Mouse (Mus musculus): ENCODE measurements at regions not wholly inside any gene's neighbourhood (a gene's known extent, or its start where the extent isn't known, plus 50 kb on each side); places are given as distances from the start of the nearest gene placed in this dataset.
"Not testable (repeated sequence)": the region's sequence is repeated elsewhere in the genome, so short reads cannot be mapped to it uniquely, and the experiment has no call there.

DNA sequence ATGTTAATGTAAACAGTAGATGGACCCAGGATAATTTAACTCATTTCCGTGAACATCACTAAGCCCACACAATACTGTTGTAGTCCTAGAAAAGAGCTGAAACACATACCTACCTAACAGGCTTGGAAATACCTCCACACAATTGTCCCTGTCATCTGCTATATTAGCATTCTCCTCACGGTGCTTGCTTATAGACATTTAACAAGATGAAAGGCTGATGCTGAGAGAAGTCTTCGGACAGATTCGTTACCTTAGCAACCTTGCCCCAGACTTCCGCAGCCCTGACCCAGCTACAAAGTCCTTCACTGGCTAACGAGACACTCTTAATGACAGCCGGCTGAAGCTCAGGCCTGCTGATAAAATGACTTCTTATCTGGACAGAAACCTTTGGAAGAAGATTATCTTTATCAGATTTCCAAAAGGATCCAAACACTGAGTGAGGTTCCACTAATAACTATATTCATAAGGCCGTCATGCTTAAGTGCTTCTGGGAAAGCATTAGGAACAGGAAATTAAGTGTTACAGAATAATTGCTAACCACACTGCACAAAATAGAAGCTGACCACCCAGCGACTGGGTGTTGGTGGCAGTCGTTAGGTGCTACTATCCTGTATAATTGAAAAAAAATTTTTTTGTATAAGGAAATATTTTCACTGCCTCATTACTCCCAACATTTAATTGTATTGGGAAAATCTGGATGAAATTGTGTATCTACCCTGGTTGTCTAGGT, 267.0 kb upstream of the Tmpo start:
- DNase-seq (ENCODE audit: low read depth): no peak

DNA sequence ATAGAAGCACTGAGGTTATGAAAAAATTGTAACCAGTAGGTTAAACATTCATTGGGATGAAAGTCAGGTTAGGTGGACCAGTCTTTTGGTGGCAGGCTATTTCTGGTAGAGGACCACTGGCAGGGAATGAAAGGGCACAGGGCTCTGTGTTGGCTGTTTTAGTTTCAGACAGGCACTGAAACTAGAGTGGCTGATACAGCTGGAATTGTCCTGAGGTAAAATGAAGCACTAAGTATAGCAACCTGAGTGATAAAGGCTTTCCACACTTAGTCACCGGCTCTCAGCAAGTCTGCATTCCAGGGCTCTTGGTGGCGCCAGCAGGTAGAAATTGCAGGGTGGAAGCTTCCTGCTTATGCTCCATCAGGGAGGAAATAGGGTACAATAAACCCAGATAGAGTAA, 262.2 kb upstream of the Tmpo start:
- DNase-seq (ENCODE audit: low read depth): no peak

DNA sequence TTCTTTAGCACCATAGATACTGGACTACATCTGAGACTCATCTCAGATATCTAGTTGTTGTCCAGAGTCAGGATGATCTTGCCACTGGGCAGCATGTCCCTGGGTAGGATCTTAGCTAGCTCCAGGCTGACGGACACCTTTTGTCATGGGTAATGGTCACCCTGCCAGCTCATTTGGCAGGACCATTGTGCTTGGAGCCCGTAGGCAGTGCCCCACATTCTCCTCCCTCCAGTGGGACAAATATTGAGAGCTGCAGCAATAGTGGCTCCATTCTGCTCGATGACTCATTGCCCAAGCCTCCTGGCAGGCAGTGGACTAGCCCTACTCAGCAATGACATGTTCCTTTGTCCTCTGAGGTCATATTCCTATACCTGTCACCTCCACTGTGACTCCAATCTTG, 258.9 kb upstream of the Tmpo start:
- no peak for DNase-seq (ENCODE audit: low read depth)

DNA sequence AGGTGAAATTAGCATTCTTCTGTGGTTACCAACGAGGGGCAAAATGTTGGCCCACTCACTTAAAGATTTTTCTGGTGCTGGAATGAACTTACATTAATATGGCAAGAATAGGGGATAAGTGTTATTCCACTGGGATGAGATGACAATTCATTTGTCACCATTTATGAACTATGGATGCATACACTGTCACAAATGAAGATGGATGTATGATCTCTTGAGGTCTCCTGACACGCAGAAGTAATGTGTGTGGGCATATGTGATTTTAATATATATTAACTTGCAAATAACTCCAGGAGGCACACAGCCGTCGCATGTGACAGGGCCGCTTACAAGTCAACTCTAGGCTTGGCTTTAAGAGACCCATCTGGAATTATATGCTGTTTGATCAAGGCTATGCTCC, 256.8 kb upstream of the Tmpo start:
- DNase-seq (ENCODE audit: low read depth): no peak

DNA sequence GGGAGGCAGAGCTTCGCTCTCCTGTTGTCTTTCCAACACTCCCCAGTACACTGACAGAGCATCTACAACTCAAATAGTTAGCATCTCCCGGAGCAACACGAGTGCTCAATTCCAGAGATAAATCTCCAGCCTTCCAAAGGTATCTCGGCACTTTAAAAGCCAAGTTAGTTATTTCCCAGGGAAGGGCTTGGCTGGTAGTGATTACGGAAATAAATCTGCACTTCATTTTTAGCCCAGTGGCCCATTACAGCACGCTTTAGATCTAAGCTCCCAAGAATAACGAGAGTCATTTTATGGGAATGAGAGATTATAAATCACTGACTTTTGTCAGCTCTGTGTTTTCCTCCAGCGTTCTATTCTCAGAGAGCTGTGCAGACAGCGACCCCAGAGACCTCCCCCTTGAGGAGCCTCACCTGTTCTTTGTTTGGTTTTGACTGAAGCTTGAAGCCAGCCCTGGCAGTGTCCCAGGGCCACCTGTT, 255.0 kb upstream of the Tmpo start:
- DNase-seq (ENCODE audit: low read depth): no peak

DNA sequence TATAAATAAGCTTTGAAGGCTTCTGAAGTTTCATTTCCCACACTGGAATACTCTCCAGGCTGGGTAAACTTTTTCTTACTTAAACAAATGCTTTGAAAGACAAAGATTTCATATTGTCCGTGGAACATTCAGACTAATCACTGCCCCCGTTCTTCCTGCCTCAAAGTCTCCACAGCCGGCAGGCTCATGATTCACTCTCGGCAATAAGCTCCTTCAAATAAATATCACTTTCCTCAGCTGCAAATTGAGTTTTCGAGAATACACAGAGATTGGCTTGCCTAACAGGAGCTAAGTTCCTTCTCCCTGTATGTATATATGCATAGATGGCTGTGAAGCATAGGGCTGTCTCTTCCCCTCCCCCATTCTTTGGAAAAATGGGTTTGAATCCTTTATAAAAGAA, 249.2 kb upstream of the Tmpo start:
- no peak for DNase-seq (ENCODE audit: low read depth)

DNA sequence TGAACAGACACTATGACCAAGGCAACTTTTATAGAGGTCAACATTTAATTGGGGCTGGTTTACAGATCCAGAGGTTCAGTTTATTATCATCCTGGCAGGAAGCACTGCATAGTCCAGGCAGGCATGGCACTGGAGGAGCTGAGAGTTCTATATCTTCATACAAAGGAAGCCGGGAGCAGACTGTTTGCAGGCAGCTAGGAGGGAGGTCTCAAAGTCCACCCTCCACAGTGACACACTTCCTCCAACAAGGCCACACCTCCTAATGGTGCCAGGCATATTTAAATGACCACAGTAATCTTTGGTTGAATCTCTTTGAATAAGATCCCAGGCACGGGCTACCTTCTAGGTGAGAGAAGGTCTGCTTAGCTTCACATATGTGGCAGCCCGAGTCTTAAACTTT, 245.5 kb upstream of the Tmpo start:
- DNase-seq (ENCODE audit: low read depth): no peak

DNA sequence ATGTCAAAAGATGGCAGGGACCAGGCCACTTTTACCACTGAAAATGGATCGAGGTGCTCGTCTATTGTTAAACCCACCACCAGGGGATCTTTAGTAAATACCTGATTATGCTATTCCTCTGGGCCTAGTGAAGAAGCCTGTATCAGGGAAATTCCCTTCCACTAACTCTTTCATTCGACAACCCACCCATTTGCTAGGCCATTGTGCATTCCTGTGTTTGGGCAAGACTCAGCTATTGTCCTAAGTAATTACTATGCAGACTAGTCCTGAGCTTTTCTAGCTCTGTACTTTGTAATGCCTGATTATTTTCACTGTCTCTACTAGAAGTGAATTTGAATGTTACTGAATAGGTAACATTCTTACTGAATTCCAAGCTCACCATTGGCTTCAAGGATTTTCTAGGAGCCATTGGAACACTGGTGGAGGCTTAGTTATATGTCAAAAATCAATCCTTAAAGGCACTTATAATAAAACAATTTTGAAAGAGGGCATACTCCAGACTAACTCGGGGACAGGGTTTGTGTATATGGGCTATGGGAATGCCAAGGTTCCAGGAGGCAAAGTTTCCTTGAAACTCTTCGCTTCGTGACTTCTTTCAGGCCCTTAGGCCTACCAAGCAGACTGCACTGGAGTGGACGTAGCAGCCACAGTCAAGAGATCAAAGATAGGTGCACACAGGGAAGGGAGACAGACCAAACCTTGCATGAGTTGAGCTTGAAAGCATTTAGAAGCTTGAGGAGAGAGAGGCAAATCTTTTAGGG, 244.7 kb upstream of the Tmpo start:
- not testable (repeated sequence) for DNase-seq (ENCODE audit: low read depth)

DNA sequence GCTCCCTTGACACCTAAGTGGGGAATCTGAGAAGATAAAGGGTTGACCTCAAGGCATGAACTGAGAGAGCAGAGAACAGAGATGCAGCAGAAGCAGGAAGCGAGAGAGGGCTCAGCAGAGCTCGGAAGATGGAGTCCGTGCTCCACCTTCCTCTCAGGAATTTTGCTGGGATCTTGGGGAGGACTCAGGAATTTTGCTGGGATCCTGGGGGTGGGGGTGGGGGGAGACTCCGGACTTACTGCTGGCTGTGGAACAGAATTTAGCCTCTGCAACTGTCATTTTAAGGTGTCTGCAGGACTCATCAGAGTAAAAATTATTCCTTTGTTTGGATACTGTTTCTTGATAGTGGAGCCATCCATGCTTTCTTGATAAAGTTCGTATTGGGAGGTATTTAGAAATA, 243.7 kb upstream of the Tmpo start:
- no peak for DNase-seq (ENCODE audit: low read depth)

DNA sequence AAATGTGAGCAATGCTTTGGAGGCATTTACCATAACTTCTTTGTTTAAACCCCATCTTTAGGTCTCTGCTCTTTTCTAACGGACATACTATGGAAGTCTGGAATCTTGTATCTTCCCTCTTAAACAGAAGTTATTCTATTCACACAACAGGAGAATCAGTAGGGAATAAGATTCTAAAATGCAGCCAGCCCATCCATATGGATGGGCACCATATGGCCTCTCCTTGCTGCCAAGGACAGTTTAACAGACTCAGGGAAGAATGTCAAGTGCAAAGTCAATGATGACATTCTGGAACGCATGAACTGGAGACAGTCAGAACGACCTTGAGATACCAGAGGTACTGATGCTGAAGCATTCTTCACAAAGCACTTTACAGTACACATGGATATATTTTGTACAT, 206.1 kb upstream of the Tmpo start:
- no peak for DNase-seq (ENCODE audit: low read depth)

DNA sequence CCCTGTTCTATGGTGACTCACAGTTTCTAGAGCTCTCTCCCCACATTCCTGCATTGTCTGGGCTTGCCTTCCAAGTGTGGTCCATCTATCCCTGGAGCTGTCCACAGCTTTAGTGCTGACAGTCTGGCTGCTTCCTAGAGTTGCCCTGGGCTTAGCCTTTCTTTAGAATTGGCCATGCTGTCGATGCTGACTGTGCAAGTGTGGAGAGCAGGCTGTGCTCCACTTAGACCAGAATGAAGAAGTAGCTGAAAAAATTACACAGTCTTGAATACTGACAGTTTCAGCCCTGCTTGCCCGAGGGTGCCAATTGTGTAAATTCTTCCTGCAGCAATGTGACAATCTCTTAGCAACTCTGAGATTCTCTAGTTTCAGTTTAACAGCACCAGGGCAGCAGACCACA, 203.3 kb upstream of the Tmpo start:
- peak; percentile 2 for DNase-seq (ENCODE audit: low read depth)

DNA sequence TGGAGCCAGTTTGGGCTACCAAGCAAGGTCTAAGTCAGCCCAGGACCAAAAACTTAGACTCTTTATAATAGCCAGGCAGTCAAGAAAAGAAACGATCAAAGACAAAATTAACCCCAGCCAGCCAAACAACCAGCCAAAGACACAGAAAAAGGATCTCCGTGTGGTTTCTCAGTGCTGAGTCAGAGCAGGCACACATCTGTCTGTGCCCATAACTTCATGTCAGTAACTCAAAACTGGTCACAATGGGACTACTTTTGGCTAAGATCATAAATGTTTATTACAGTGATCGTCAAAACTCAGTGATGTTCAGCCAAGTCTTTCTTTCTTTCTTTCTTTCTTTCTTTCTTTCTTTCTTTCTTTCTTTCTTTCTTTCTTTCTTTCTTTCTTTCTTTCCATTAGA, 195.6 kb upstream of the Tmpo start:
- DNase-seq (ENCODE audit: low read depth): no peak

DNA sequence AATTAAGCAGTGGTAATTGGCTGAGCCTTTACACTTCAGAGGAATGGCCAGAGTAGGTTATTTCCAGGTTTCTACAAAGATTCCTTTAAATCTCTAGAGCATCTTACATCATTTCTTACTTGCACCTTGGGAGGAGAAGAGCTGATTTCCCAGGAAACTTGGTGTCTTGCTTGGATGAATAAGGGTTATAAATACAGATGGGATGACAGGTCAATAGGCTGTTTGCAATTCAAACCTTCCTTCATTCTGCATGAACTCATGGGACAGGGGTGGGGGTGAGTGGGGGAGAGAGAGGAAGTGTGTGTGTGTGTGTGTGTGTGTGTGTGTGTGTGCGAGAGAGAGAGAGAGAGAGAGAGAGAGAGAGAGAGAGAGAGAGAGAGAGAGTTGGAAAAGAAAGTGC, 186.4 kb upstream of the Tmpo start:
- no peak for DNase-seq (ENCODE audit: low read depth)

DNA sequence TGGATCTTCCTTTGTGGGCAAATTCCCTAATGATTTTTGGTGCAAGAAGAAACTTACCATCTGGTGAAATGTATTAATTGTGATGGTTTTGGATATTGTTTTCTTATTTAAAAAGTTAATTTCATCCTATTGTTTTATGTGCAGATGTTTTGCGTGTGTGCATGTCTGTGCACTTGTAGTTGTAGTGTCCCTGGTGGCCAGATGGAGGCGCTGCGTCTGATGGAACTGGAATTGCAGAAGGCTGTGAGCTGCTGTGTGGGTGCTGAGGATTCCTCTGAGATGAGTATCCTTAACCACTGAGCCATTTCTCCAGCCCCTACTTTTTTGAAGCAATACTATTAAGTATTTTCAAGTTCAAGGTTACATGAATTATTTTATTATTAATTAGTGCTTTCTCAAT, 181.5 kb upstream of the Tmpo start:
- DNase-seq (ENCODE audit: low read depth): peak; percentile 4

DNA sequence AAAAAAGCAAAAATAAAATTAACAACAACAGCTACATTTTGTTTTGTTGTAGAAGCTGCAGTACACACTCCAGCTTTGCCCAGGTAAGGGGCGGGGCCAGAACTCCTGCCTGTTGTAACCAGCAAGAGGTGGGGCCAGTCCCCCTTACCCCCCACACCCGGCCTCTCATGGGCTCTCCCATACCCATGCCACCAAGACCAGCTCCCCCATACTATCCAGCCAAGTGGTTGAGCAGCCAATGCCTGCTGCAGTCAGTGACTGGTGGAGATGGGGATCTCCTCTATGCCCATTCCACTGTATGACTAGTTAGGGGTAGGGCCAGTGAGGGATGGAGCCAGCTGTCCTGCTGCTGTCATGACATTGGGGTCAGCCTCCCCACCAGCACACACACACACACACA, 180.5 kb upstream of the Tmpo start:
- no peak for DNase-seq (ENCODE audit: low read depth)

DNA sequence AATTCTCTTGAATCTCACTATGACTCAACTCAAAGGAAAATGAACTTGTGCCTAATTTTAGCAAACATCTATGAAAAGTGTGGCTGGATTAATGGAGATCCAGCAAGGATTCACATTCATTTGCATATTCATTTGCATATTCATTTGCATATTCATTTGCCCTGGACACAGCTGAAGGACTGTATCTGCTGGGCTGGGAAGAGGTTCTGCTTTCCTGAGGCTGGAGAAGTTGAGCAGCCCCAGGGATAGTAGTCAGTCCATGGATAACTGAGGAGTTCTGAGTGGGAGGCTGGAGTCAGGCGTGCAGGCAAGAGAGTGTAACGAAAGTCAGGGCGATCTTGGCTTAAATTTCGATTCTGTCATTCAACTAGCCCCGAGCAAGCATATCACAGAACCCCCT, 164.3 kb upstream of the Tmpo start:
- no peak for DNase-seq (ENCODE audit: low read depth)

DNA sequence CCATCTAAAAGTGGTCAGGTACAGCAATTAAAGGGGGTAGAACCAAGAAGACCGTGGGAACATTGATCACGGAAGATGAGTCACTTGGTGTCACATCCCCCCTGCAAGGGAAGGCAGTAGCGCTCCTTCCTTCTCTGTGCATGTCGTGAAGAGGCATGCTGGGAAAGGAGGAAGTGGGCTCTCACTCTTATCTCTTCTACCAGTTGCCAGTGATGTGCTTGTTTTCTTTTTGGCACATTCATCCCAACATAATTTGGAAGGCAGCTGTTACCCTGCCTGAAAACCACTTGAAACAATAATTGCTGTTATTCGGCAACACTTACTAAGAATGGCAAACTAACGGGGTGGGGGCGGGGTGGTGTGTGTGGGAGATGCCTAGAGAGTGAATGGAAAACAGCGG, 161.0 kb upstream of the Tmpo start:
- peak; percentile 40 for DNase-seq (ENCODE audit: low read depth)

DNA sequence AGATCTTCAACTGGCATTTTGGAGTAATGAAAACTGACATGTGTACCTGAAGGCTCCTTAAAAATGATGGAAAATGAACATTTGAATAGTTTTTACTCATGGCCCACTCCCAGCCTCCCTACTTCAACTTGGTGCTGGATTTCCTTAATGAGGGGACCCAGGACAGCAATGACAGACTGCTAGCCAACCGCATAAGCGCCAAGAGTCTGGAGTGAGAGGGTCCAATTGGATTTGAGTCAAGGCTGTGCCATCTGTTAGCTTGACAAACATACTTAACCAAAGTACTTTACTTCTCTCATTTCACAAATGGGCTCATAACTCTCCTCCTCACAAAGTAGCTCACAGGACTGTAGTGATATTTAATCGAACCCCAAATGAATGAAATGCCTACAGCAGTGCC, 158.2 kb upstream of the Tmpo start:
- DNase-seq (ENCODE audit: low read depth): no peak

DNA sequence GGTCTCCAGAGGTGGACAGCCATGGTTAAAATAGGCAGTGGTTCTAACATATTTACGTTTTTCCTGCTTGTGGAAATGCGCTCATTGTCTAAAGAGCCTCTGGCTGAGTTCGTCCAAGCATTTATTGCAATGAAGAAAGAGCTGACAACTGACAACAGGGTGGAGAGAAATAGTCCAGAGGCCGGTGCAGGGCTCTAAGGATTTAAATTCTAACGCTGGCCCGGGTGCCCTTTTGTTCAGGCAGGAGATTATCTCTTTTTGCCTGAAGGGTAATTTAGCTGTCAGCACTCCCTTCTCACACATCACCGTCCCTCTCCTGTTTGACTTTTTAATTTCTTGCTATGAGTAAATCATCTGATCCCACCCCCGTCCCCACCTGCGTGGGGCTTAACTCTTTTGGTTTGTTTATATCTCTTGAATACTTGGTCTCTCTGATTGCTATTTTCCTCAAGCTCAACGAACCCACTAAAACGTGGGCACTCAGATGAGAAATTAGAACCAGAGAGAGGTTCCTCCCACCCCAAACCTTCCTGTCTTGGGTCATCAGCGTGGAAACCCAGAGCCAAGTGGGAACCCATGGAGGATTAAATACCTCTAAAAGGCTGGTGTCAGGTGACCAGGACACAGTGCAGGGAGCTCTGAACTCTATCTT, 145.7 kb upstream of the Tmpo start:
- DNase-seq (ENCODE audit: low read depth): no peak

DNA sequence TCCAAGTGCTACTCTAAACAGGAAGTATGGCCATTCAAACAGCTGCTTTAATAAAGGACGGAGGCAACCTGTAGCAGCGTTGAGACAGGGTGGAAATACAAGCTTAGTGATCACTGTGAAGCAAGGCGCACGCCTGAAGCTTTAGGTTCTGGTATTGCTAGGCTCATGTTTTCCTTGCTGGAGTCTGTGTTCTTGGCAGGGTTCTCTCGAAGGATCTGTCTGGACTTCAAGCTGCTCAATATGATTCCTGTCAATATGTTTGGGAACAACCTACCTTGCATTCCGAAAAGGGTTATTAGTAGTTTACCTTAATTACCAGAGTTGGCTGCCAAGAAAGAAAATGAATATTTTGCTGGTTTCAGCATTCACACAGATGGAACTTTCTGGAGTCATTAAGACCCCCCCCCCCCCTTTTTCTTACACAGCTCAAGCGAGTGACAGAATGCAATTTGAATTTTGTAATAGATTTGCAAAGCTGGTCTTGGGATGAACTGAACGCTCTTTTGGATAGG, 145.1 kb upstream of the Tmpo start:
- DNase-seq (ENCODE audit: low read depth): no peak

DNA sequence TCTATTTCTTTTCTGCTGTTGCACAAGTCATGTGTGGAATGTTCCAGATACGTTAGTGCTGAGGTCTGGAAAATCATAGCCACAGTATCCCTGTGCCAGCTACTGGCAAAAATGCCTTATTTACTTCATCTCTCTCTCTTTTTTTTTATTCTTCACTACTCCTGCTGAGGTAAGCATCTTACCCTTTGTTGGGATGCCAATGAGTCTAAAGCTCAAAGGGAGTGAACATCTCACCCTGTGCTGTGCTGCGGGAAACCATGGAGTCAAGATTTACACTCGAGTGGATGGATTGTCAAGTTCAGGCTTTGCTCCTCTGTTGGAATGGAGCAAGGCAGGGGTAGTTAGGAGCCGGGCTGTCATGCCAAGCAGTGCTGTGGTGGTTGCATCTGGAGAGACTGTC, 140.1 kb upstream of the Tmpo start:
- DNase-seq (ENCODE audit: low read depth): no peak

DNA sequence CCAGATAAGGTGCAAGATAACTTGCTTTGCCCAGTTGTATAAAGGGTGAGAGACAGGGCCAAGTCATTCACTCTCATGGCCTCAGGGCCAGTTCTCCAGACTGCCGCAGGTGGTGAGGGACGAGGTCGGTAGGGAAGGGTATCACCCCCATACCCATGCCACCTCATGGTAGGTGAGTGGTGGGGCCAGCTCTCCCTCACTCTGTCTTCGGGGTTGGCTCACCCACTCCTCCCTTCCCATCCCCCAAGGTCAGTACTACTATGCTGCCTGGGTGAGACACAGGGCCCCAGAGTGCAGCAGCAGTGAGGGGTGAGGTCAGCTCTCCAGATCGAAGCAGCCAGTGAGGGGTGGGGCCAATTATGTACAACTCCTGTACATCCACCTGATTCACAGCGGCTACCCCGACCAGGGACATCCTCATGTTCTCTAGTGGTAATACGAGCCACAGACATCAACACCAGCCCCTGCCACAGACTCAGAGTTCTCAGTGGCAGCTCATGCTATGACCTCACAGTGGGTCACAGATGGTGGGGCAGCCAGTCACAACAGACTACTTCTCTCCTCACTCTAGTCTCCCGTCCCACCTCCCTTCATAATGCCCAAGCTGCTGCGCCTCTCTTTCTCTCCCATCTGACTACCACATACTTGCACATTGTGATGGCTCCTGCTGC, 138.5 kb upstream of the Tmpo start:
- no peak for DNase-seq (ENCODE audit: low read depth)

DNA sequence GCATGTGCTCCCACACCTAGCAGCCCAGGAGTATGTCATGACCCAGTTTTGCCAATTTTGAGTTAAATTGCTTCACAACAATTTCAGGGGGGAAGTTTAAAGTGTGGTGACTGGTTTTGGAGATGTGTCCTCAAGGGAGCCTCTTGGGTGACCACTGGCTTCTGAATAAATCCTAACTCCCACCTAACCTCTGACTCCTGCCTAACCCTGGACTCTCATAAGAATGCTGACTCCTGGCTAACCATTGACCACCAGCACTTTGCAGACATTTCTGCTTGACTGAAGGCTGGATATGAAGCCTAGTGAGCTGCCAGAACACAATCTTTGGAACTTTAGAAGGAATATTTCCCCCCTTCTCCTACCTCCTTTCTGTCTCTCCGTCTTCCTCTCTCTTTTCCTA, 133.3 kb upstream of the Tmpo start:
- no peak for DNase-seq (ENCODE audit: low read depth)
